Mouse (Mus musculus): ENCODE data around the gene Nsun7. TPM values are rescaled to one million over a fixed set of nuclear protein-coding genes. Genes with fewer than 3 reads are reported as not detected.
"Not testable (repeated sequence)": the region's sequence is repeated elsewhere in the genome, so short reads cannot be mapped to it uniquely, and the experiment has no call there.

The Nsun7 gene
- polyA plus RNA-seq, 2 experiments, result 0.02 TPM; not detected in 1

DNA sequence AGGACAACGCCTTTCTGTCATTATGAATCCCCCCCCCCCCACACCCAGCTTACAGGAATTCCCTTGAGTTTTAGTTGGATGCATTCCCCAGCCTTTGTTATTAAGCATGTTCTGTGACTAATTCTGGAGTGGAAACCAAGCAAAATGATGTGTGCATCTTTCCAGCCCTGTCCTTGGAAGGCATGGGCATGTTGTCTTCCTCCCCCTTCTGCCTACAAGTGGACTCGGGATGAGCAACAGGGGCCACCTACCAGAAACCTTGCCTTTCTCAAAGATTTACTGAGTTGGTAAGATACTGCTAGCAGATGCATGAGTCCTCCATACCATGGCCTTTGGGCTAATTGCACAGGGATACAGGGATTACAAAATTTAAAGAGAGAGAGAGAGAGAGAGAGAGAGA lies 697 bp upstream of the Nsun7 start:
- Histone ChIP-seq H3K27me3 (ENCODE audit: control insufficient read depth, insufficient read depth, low read length) (peaks cover 12% of the 10 kb centered on the region), H3K9me3 (ENCODE audit: control insufficient read depth, low read length) (no peaks in the 10 kb centered on the region), H3K27ac (no peak overlapping the region), H3K9ac (replicated peaks) (no peak overlapping the region), H3K4me2 (ENCODE audit: low read depth) (no peak overlapping the region), H3K36me3 (replicated peaks; ENCODE audit: control insufficient read depth, insufficient read depth, low read depth) (no peaks in the 10 kb centered on the region), H3K4me1 (replicated peaks; ENCODE audit: control insufficient read depth in 2 of 2, insufficient read depth in 2 of 2, low read length in 1 of 2) (no peaks in the 10 kb centered on the region), H3K4me3 (ENCODE audit: insufficient read depth in 1 of 2, low read depth in 2 of 2, low read length in 2 of 2) (no peak overlapping the region)
- WGBS (ENCODE audit: insufficient replicate concordance), result 48% methylated on average over 2 of the region's 2 CpGs
- ATAC-seq (ENCODE audit: insufficient read depth), result no peak
- no peak for DNase-seq (ENCODE audit: low read depth in 3 of 3, low spot score in 3 of 3)
- TF ChIP-seq EP300 (IDR thresholded peaks at IDR 0.05; ENCODE audit: low read depth), result no peak
- TF ChIP-seq CTCF (IDR thresholded peaks at IDR 0.05; ENCODE audit: low read depth), result no peak

DNA sequence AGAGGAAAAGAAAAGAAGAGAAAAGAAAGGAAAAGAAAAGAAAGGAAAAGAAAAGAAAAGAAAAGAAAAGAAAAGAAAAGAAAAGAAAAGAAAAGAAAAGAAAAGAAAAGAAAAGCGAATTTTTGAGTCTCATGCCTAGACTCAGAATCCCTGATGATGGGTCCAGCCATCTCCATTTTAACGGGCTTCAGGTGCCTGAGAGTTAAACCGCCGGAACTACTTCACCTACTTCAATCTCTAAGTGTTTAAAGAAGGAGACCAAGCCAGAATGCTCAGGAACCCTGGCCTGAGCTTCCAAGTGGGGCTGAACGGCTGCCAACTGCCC lies 304 bp upstream of the Nsun7 start:
- H3K36me3 ChIP-seq (replicated peaks; ENCODE audit: control insufficient read depth, insufficient read depth, low read depth); DNase-seq (ENCODE audit: low read depth in 3 of 3, low spot score in 3 of 3); H3K27ac ChIP-seq; H3K4me1 ChIP-seq (replicated peaks; ENCODE audit: control insufficient read depth in 2 of 2, insufficient read depth in 2 of 2, low read length in 1 of 2); ATAC-seq (ENCODE audit: insufficient read depth); H3K9me3 ChIP-seq (ENCODE audit: control insufficient read depth, low read length); H3K9ac ChIP-seq (replicated peaks): not testable (repeated sequence)
- Histone ChIP-seq H3K4me3 (ENCODE audit: insufficient read depth in 1 of 2, low read depth in 2 of 2, low read length in 2 of 2) (peak overlapping the region; percentile 31 to 41; a peak in 3 of 4 replicates), H3K4me2 (ENCODE audit: low read depth) (peak overlapping the region; percentile 46), H3K27me3 (ENCODE audit: control insufficient read depth, insufficient read depth, low read length) (peaks cover 12% of the 10 kb centered on the region)
- WGBS (ENCODE audit: insufficient replicate concordance), result 12% methylated on average over 5 of the region's 5 CpGs

DNA sequence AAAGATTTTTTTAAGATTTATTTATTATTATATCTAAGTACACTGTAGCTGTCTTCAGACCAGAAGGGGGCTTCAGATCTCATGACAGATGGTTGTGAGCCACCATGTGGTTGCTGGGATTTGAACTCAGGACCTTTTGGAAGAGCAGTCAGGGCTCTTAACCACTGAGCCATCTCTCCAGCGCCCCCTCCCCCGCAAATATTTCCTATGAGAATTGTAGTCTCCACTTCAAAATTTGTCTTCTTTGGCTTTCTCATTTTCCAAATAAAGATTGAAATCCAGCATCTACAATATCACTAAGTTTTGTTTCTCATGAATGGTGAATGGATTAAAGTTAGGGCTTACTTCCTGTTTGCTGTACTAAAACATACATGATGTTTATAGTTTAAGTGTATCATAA lies 2.8 kb downstream of the Nsun7 start:
- H3K4me3 ChIP-seq (ENCODE audit: insufficient read depth in 1 of 2, low read depth in 2 of 2, low read length in 2 of 2), result no peak overlapping the region
- ATAC-seq (ENCODE audit: insufficient read depth), result no peak

DNA sequence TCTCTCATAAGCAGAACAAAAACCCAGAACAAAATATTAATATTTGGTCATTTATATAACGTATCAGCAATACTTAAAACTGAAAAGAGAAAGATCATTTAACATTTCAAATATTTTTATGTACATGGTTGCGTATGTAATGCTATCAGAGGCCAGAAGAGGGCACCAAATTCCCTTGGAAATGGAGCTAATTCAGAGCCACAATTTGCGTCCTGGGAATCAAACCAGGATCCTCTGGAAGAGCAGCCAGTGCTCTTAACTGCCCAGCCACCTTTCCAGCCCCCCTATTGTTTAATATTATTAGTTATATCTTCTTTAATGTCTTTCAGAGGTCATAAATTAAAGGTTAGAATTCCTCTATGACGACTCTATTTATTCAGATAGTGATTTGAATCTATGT lies 3.7 kb downstream of the Nsun7 start:
- DNase-seq (ENCODE audit: low read depth in 3 of 3, low spot score in 3 of 3) (no peak), ATAC-seq (ENCODE audit: insufficient read depth) (no peak)
- H3K27ac ChIP-seq, result no peak overlapping the region
- H3K27me3 ChIP-seq (ENCODE audit: control insufficient read depth, insufficient read depth, low read length), result peaks cover 12% of the 10 kb centered on the region
- TF ChIP-seq CTCF (IDR thresholded peaks at IDR 0.05; ENCODE audit: low read depth) (peak; percentile 60), EP300 (IDR thresholded peaks at IDR 0.05; ENCODE audit: low read depth) (no peak)
- H3K4me2 ChIP-seq (ENCODE audit: low read depth), result no peak overlapping the region
- H3K4me1 ChIP-seq (replicated peaks; ENCODE audit: control insufficient read depth in 2 of 2, insufficient read depth in 2 of 2, low read length in 1 of 2), result no peaks in the 10 kb centered on the region
- H3K9me3 ChIP-seq (ENCODE audit: control insufficient read depth, low read length), result no peaks in the 10 kb centered on the region
- no peak overlapping the region for H3K4me3 ChIP-seq (ENCODE audit: insufficient read depth in 1 of 2, low read depth in 2 of 2, low read length in 2 of 2)
- WGBS (ENCODE audit: insufficient replicate concordance), result 25% methylated on average over 4 of the region's 4 CpGs
- H3K9ac ChIP-seq (replicated peaks), result no peak overlapping the region
- no peaks in the 10 kb centered on the region for H3K36me3 ChIP-seq (replicated peaks; ENCODE audit: control insufficient read depth, insufficient read depth, low read depth)

More for the DNA sequence above, 2.8 kb downstream of the Nsun7 start:
- H3K9ac ChIP-seq (replicated peaks), result no peak overlapping the region
- no peaks in the 10 kb centered on the region for H3K9me3 ChIP-seq (ENCODE audit: control insufficient read depth, low read length)
- TF ChIP-seq EP300 (IDR thresholded peaks at IDR 0.05; ENCODE audit: low read depth) (no peak), CTCF (IDR thresholded peaks at IDR 0.05; ENCODE audit: low read depth) (no peak)
- H3K4me1 ChIP-seq (replicated peaks; ENCODE audit: control insufficient read depth in 2 of 2, insufficient read depth in 2 of 2, low read length in 1 of 2), result no peaks in the 10 kb centered on the region
- DNase-seq (ENCODE audit: low read depth in 3 of 3, low spot score in 3 of 3), result no peak
- peaks cover 12% of the 10 kb centered on the region for H3K27me3 ChIP-seq (ENCODE audit: control insufficient read depth, insufficient read depth, low read length)
- 42% methylated on average over 2 of the region's 2 CpGs for WGBS (ENCODE audit: insufficient replicate concordance)
- H3K4me2 ChIP-seq (ENCODE audit: low read depth), result no peak overlapping the region
- H3K27ac ChIP-seq, result no peak overlapping the region
- no peaks in the 10 kb centered on the region for H3K36me3 ChIP-seq (replicated peaks; ENCODE audit: control insufficient read depth, insufficient read depth, low read depth)

DNA sequence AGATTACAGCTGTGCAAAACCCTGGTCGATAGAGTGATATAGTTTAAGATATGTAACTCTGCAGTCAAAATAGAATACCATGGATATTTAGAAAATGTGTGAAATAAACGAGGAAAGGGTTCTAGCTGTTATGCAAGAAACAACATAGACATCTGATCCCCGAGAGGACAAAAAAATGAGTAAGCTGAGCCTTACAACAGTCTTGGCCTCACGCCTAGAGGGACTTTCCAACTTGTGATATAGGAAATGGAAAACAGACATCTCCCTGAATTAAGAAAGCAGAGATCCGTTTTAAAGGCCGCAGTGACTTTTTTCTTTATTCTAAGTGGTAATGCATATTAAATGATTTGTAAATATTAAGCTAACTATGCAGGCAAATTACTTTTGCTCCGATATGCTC lies 9.9 kb downstream of the Nsun7 start:
- 60% methylated on average over 7 of the region's 7 CpGs for WGBS (ENCODE audit: insufficient replicate concordance)
- H3K9me3 ChIP-seq (ENCODE audit: control insufficient read depth, low read length), result no peaks in the 10 kb centered on the region
- H3K27me3 ChIP-seq (ENCODE audit: control insufficient read depth, insufficient read depth, low read length), result no peaks in the 10 kb centered on the region
- TF ChIP-seq EP300 (IDR thresholded peaks at IDR 0.05; ENCODE audit: low read depth) (no peak), CTCF (IDR thresholded peaks at IDR 0.05; ENCODE audit: low read depth) (no peak)
- H3K4me1 ChIP-seq (replicated peaks; ENCODE audit: control insufficient read depth in 2 of 2, insufficient read depth in 2 of 2, low read length in 1 of 2), result no peaks in the 10 kb centered on the region
- ATAC-seq (ENCODE audit: insufficient read depth), result no peak
- H3K36me3 ChIP-seq (replicated peaks; ENCODE audit: control insufficient read depth, insufficient read depth, low read depth), result no peaks in the 10 kb centered on the region
- H3K27ac ChIP-seq, result no peak overlapping the region
- no peak overlapping the region for H3K4me2 ChIP-seq (ENCODE audit: low read depth)
- H3K4me3 ChIP-seq (ENCODE audit: insufficient read depth in 1 of 2, low read depth in 2 of 2, low read length in 2 of 2), result no peak overlapping the region
- no peak for DNase-seq (ENCODE audit: low read depth in 3 of 3, low spot score in 3 of 3)
- no peak overlapping the region for H3K9ac ChIP-seq (replicated peaks)

DNA sequence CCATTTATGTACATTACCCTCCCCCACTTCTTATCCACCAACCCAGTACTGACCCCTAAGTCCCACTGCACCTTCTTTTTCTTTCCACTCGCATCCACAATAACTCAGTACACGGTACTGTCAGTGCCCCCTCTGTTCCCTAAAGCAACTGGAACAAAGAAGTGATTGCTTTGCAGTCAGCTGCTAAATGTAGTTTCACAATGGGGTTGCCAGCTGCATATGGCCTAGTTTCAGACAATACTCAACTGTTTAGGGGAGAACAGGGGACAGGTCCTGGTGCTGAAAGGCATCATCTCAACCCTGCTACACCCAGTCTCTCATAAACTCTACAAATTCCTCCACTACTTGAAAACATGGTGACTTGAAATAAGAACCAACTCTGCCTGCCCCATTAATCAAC lies 11.4 kb downstream of the Nsun7 start:
- no peaks in the 10 kb centered on the region for H3K9me3 ChIP-seq (ENCODE audit: control insufficient read depth, low read length)
- no peak overlapping the region for H3K27ac ChIP-seq
- H3K4me2 ChIP-seq (ENCODE audit: low read depth), result no peak overlapping the region
- DNase-seq (ENCODE audit: low read depth in 3 of 3, low spot score in 3 of 3) (no peak), ATAC-seq (ENCODE audit: insufficient read depth) (no peak)
- no peak overlapping the region for H3K4me3 ChIP-seq (ENCODE audit: insufficient read depth in 1 of 2, low read depth in 2 of 2, low read length in 2 of 2)
- WGBS (ENCODE audit: insufficient replicate concordance), result 66% methylated on average over 2 of the region's 2 CpGs
- no peaks in the 10 kb centered on the region for H3K27me3 ChIP-seq (ENCODE audit: control insufficient read depth, insufficient read depth, low read length)
- TF ChIP-seq CTCF (IDR thresholded peaks at IDR 0.05; ENCODE audit: low read depth) (no peak), EP300 (IDR thresholded peaks at IDR 0.05; ENCODE audit: low read depth) (no peak)
- no peaks in the 10 kb centered on the region for H3K36me3 ChIP-seq (replicated peaks; ENCODE audit: control insufficient read depth, insufficient read depth, low read depth)
- no peaks in the 10 kb centered on the region for H3K4me1 ChIP-seq (replicated peaks; ENCODE audit: control insufficient read depth in 2 of 2, insufficient read depth in 2 of 2, low read length in 1 of 2)
- no peak overlapping the region for H3K9ac ChIP-seq (replicated peaks)

All from liver, embryonic 14.5 days (tissue).